Mouse (Mus musculus) adrenal gland, postnatal 36 days (tissue): ENCODE data around the gene Pllp. TPM values are rescaled to one million over a fixed set of nuclear protein-coding genes. Genes with fewer than 3 reads are reported as not detected.

Experiments
- DNase-seq, 2 experiments: peaks; one replicate each; pipeline ENCODE4 v3.0.0; 2021; ENCODE audit warnings: mixed read lengths in 1 of 2
- long read RNA-seq, 2 experiments: library from polyadenylated mRNA; stranded (forward); transcript quantifications; one replicate each; pipeline ENCODE4 v2.0.0; 2021; ENCODE audit warnings: borderline sequencing depth in 2 of 2
- total RNA-seq, 2 experiments: library from RNA; stranded (reverse); gene quantifications; 2 replicates each; pipeline ENCODE4 v1.2.3; 2021

The Pllp gene
- total RNA-seq = under 1 TPM; 0.82 to 0.99 TPM
- long read RNA-seq, experiment 1, partial matches to known transcripts = 0 of 1 reads
- long read RNA-seq, experiment 1, other reads (novel, unspliced or antisense) = 0 of 1 reads
- long read RNA-seq, experiment 2 = 0 reads

DNA sequence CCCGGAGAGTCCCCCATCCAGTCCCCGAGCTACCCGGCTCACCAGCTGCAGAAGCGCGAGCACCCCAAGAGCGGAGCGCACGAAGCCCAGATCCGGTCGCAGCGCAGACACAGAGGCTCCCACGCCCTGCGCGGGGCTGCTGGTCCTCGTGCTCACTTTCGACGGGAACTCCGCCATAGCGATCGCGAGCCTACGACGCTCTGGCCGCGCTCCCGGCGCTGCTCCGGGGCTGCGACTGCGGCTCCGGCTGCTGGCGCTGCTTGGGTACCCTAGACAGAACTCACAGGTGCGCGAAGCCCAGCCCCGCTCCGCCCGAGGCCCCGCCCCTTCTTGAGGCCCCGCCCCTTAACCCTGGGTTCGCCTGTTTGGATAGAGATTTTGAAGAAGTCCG lies at the start of gene Pllp:
TSS of gene Pllp (minus strand) at position 285 of the 391 bp plus-strand sequence.
- peak; percentile 37 to 57 for DNase-seq

DNA sequence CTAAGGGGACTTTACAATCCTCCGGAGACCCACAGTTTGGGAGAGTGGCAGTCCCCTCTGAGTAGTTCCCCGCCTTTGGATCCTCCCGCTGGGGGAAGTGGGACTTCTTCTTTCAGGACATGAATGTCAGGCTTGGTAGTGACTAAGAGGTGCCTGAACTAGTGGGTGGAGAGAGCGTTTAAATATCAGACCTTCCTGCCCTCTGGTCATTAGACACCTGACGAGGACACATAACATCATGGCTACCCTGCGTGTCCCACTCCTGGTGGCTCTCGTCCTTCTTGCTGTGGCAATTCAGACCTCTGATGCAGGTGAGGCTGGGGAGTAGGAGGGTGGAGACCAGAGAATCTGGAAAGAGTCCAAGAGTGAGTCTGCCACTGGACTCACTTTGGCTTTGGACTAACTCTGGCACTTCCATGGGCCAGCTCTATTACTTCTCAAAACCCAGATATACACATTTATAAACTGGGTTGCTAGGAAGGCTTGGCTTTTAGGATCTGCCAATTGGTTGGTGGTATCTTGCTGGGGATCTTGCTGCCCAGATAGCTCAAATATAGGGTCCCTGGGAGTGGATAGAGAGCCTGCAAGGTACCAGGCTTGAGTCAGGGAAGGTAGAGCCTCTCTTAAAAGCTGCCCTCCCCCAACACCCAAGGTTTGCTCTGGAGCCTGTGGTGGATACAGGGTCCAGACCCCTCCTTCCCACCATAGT lies 49.6 kb upstream of the Pllp start, which contains the start of gene Ccl22:
TSS of gene Ccl22 (plus strand) at position 115 of the 709 bp plus-strand sequence.
- no peak for DNase-seq

DNA sequence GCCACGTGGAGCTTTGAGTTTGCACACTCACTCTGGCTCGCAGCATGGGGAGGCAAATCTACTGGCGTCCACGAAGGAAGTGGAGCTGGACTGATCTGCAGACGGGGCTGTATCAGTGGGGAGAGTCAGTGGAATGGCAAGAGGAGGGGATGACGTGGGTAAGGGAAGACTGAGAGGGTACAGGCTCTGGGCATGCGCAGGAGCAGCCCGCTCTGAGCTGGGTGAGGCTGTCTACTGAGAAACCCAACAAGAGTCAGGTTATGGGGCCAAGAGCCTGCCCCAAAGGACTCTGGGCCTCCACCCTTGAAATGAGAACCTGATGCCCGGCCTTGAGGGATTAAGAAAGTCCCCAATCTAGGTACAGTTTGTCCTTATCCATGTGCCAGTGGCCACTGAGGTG lies 48.9 kb upstream of the Pllp start:
- no peak for DNase-seq

DNA sequence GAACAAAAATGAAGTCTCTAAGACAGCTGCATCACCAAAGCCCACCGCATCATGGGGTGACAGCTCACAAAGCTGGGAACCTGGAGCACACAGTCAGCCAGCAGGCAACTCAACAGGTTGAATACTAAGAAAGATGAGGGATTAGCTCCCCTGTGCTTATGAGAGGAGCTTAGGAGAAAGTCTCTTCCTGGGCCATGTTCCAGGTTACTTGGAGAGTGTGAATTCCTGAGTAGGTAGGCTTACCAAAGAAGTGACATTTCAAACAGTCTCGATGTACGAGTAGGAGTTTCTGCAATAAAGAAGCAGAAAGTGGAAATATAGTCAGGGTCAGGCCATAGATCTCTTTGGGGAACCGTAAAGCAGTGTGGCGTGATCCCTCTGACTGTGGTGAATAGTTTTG lies 48.4 kb upstream of the Pllp start:
- no peak for DNase-seq

DNA sequence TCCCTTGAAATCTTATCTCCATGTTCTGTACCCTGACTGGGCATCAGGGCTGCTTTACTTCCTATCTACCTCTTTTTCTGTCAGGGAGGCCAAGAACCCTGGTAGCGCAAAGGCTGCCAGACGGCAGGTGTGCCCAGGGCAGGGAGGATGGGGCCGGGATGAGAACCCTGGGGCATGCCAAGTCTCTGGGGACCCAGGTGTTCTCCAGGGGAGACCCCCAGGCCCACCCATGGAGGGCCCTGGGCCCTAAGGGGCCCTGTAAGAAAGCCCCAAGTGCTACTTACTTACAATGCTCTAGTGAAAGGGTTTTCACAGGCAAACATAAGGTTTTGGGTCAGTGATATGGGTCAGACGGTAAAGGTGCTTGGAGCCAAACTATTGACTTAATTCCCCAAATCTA lies 45.6 kb upstream of the Pllp start:
- no peak for DNase-seq

DNA sequence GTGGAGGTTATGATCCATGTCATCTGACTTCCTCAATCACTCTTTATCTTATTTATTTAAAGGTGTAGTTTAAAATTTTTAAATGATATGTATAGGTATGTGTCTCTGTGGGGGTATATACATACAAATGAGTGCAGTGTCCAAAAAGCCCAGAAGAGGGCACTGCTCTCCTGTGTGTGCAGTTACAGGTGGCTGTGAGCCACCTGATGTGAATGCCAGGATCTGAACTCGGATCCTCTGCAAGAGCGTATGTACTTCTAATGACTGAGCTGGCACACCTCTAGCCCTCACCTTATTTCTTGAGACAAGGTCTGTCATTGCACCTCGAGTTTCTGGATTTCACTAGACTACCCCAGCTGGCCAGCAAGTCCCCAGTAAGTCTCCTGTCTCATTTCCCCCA lies 44.5 kb upstream of the Pllp start:
- DNase-seq = no peak

DNA sequence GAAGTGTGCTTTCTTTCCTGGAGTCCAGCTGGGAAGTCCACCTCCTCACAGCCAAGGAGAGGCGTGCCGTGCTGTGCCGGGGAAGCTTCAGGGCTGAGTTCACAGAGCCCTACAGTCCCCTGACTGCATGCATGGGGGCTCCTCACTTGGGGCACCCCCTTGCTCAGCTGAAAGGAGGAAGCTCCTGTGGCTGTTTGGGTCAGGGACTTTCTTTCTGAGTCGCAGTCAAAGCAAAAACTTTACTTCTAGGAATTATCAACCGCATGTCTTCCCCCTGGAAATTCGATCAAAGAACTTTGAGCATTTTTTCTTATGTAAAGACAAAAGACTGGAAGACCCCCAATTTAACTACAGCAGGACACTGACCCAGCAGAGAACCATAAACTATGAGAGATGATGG lies 43.8 kb upstream of the Pllp start:
- peak in 1 of 2 experiments; percentile 34 for DNase-seq

DNA sequence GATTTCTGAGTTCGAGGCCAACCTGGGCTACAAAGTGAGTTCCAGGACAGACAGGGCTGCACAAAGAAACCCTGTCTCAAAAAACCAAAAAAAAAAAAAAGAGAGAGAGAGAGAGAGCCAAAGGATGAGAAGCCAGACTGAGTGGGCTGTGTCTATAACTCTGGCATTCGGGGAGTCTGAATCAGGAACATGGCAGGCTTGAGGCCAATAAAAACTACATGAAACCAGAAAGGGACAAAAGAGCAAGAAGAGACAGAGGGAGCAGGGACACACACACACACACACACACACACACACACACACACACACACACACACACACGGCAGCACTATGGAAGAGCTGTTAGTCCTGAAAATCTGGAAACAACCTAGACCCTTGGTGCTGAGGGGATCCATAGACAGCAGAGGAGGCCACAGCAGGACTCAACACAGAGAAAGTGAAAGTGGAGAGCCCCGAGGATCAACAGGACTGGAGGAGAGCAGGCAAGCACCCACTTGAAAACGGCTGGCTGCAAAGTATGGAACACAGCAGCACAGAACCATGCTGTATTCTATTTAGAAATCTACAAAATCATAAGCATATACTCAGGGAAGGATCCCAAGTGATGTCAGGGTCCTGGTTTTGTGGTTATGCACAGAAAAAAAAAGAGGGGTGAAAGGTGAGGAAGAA lies 39.5 kb upstream of the Pllp start:
- DNase-seq = peak; percentile 32 to 49

DNA sequence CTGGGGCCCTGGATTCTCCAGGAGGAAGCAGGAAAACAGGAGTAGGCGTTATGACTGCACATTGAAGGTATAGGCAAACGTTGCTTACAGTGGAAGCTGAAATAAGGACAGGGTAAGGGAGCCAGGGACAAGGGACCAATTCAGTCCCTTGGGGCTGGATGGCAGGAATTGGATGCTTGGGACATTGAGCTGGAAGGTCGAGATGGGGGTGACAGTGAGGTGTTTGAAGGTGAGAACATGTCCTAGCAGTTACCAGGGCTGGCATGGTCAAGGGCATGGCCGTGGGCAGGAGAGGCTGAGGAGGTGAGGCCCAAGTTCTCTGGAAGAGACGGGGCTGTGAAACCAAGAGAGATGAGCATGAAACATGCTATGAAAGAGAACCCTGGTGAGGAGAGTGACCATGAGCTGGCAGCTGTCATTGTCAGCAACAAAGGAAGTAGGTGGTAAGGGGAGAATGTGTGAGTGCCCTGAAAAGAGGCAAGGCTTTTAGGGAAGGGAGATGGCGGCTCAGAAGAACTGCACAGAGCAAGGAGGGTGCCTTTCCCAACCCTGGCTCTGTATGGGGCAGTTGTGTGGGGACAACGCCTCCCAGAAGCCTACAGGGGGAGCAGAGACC lies 38.8 kb upstream of the Pllp start:
- DNase-seq = no peak

DNA sequence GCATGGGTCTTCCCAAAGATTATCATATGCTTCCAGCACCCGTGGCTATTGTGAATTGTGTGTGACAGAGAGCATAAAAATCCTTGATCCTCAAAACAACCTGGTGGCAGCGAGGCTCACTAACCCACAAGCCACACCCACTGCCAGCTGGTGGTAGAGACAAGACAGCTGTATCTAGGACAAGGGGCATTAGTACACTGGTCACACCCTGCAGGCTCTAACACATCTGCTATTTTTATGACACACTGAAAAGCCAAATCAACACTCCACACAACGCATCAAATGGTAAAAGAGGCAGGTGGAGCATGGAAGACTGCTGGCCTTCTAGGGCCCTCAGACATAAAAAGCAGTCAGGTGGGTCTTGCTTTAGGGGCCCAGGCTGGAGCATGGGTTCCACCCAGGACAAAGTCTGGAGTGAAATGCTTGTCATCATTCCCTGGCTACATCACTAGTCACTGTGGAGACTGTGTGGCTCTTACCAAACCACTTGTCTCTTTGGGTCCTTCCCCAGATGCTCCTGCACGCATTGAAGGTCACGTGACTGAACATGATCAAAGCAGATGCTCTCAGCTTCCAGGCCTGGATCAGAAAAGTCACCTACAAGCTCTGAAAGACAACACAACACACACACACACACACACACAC lies 37.9 kb upstream of the Pllp start:
- DNase-seq = no peak

DNA sequence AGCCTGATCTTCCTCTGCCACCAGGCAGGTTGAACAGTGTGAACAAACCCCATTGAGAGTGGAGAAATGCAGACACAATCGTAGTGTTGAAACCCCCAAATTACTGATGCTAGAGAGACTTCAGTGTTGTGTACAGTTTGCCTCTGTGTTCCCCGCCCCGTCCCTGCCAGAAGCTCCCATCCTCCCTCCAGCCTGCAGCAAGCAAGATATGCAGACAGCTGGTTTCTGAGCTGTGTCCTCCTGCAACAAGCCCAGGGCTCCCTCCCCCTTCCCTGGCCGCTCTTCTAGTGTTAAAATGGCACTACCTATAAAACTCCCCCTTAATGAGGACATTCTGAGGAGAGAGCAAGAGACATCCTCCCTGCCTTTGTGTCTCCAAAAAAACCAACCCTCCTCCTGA lies 33.2 kb upstream of the Pllp start:
- DNase-seq = no peak

DNA sequence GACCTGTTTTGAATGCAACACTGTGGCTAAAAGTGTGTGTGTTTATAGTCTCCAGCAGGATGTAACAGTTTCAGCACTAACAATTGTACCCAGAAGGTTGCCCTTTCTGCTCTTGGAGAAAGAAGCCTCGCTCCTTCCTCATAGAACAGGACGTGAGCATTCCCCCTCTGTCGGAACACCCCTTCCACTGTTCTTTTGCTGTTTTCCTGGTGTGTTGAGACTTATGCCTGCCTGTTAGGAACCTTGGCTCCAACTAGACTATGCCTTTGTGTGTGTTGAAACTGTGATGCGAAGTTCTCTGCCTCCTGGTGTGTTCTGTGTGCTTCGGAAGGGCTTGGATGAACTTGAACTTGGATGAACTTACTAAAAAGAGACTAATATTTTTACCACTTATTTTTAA lies 29.9 kb upstream of the Pllp start:
- no peak for DNase-seq

DNA sequence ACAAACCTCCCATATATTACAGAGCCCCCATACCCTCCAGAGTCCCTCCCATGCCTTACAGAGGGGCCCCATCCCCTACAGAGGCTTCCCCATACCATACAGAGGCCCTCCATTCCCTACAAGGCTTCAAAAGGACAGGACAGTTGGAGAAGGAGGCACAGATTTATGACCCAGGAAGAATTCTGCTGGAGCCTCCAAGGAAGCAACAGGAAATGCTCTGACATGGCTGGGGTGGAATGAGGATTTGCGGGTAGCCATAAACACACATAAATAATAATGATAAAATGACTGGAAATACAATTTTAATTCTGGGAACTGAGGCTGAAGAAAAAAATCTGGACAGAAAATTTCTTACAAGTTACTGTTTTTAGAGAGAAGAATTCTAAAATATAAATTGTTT lies 20.8 kb upstream of the Pllp start:
- DNase-seq = no peak

DNA sequence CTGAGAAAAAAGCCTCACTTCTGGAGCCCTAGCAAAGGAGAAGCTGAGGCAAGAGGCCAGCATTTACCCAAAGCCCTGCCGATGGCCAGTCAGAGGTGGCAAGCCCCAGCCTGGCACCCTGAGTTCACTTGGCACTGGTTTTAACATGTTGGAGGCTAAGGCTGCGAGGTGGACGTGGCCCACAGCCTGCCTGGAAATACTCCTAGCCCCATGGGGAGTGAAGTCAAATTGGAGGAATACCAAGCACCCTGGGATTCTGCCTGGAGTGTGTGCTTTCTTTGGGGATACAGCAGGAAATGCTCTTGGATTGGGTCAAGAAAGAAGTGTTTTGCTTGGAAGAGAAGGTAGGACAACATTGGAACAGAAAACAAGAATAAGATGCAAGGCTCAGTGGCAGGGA lies 19.8 kb upstream of the Pllp start:
- DNase-seq = peak; percentile 7 to 32

DNA sequence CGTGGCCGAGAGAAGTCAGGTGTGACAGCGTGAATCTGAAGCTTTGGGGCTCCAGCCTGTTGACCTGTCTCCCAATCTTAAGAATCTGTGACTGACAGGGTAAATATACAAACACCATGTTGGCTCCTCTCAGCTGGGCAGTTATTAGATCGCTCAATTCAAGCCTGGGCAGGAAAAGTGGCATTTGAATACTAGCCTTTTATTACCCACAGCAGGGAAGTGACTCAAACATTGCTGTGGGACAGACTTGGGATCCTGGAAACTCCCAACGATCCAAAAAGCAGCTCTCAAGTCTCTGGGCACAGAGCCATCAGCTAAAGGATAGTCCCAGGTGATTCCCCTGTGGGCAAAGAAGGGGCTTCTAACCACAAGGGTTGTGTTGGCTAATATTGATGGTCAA lies 18.5 kb upstream of the Pllp start:
- no peak for DNase-seq

DNA sequence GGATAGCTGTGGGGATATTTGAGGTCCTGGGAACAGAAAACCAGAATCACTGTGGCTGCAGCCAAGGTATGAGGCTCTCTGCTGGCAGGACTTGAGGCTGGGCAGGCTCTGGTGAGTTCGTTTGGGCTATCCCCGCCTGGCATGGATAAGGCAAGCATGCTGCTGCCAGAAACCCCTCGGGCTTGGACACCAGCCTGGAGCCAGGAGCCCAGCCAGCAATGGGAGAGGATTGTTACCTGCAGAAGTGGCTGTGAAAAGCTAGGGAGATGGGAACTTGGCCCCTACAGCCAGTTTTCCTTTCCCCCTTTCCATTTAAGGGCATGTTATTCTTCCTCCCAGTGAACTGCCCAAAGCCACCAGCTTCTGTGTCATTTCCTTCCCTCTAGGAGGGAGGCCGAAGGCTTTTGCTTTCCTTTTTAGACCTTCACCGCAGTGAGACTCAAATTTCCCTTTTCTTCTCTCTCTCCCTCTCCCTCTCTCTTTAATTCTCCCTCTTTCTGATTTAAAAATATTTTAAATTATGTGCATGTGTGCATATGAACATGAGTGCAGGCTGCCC lies 15.2 kb upstream of the Pllp start:
- DNase-seq = peak in 1 of 2 experiments; percentile 17

DNA sequence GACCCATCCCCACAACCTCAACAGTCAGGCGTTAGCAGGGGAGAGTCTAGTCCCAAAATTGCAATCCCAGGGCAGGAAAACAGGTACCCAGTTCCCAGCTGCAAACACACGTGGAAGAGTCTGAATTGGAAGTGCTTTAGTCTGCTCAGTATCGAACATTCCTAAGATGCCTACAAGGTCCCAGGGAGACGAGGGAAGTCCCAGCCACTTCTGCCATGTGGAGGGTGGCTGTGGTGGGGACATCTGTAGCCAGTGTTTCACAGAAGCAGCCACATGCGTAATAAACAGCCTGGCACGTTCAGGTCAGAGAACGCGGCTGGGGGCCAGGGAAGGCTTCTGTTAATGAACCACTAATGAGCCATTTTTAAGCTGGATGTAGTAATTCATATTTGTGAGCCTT lies 14.3 kb upstream of the Pllp start:
- DNase-seq = no peak

DNA sequence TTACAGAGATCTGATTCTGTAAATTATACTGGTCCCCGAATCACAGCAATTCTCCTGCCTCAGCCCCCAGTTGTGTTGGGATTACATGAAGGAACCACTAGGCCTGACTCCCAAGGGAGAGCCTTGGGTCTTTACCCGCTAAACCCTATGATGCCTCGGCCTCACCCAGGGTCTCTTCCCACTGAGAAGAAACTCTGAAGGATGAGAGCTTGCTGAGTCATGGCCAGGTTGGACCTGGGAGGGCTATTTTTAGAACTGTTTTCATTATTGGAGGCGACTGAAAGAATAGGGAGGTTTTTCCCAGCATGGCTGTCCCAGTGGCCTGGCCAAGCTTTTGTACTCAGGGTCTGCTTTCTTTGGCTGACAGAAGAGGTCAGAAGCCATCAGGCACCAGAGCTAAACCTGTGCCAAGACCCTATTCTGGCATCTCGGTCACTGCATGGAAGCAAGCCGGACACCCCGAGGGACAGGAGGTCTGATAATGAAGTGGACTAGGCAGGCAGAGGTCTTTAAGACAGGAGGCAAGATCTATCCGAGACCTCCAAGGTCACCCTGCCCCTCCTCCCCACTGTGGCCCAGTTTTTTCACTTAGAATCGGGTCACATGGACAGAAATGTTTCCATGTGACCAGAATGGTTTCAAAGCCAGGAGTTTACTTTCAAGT lies 10.8 kb upstream of the Pllp start:
- DNase-seq = peak; percentile 64 to 75

DNA sequence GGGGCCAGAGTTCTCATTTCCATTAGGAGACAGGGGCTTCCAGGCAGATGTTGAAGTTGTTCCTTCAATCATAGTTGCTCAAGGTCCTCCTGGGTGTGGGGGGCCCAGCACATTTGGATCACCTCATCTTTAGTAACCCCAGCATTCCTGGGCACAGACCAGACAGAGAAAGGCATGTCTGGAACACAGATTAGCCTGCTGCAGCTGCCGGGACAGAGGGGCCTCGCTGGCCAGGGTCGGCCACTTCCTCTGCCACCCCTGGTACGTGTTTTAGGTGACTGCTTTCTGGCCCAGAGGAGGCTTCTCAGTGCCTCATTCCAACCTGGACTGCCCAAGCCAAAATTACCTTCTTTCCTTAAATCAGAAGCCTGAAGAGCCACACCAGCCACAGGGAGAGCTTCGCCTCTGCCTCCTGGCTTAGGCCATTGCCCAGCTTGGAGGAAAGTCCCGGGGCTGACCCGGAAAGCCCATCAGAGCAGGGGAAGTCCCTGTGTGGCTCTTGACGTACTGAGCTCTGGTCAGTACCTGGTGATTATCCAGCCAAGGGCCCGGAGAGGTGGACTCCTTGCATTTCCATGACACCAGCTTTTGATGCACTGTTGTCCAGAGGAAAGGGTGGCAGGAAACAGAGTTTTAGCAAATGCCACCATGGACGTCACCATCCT lies 9.6 kb upstream of the Pllp start:
- no peak for DNase-seq

DNA sequence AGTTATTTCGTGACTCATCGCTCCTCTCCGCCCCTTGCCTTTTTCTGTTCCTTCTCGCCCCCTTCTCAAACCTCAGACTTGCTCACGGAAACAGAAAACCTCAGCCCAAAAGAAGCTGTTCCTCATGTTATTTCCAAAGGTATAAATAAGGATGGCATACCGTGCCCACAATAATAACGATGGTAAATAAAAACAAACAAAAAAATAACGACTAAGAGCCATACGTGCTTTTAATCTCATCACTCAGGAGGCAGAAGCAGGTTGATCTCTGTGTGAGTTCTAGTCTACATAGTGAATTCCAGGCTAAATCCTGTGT lies 8.5 kb upstream of the Pllp start:
- no peak for DNase-seq

DNA sequence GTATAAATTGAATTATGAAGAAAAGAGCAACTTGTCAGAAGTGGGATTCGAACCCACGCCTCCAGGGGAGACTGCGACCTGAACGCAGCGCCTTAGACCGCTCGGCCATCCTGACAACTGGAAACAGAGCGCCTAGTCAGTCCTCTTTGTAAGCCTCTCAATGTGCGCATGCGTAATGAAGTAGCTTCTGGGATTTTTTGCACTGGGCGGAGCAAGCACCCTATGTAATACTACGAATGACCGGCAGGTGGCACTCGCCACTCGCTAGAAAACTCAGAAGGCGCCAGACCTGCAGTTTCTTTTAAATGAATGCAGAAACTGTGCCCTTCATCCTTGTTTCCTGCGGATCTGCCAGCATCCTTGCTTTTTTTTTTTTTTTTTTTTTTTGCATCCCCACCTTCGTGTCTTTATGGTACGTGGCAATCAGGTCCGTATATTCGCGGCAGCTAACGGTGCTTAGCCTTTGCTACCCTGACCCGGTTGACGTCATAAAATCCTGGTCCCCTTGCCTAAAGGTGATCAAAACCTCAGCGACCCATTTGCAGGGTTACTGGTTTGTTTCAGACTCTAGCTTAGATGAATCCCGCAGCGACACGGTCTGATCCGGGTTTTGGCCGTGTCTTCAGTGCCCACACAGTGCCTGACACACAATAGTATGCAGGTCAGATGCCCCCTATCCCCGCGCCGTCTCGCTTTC lies 8.0 kb upstream of the Pllp start:
- DNase-seq = peak; percentile 92 to 94
